Mouse (Mus musculus) heart, postnatal 0 days (tissue): ENCODE measurements around the gene Lif.

Experiments
- CTCF ChIP-seq: IDR thresholded peaks from 2 replicates; pipeline ENCODE4 v1.5.1; 2016; ENCODE audit warnings: antibody characterized with exemption, control low read depth, low read depth
- EP300 ChIP-seq: IDR thresholded peaks from 2 replicates; pipeline ENCODE4 v1.6.1; 2016; ENCODE audit warnings: antibody characterized with exemption, low read depth

DNA sequence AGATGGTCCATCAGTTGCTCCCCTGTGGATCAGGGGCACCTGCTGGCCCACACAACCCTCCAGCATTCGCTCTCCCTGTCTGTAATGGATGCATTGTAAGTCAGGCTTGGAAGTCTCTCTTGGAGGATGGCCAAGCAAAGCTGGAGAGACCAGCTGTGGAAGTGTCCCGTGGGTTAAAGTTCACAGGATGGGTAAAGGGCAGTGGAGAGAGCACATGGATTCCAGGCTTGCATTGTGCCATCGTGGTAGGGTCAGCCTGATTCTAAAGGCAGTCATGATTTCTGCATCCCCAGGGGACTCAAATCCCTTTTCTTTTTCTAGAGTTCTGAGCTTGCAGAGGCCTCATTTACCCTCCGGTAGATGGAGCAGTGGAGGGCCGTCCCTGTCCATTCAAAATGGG, 399 bp downstream of the Lif start:
- TF ChIP-seq CTCF (no peak), EP300 (no peak)
